Mouse (Mus musculus): ENCODE data around the gene Dnah2. TPM values are rescaled to one million over a fixed set of nuclear protein-coding genes. Genes with fewer than 3 reads are reported as not detected.

Dnah2 gene
- polyA plus RNA-seq, 1 experiment, result 1.2 TPM

- no peak overlapping the region for H3K27ac ChIP-seq (ENCODE audit: insufficient read depth, low read length)
- H3K4me1 ChIP-seq (ENCODE audit: control insufficient read depth, insufficient read depth, low read length), result no peaks in the 10 kb centered on the region
- H3K9me3 ChIP-seq (replicated peaks; ENCODE audit: control insufficient read depth, insufficient read depth, low read length, poor library complexity, severe bottlenecking), result no peaks in the 10 kb centered on the region
- no peak overlapping the region for H3K4me3 ChIP-seq (ENCODE audit: low read depth, low read length)
- no peaks in the 10 kb centered on the region for H3K27me3 ChIP-seq (ENCODE audit: control insufficient read depth, insufficient read depth, low read length, poor library complexity, severe bottlenecking)
- no peak overlapping the region for H3K9ac ChIP-seq (ENCODE audit: low read depth, poor library complexity, severe bottlenecking)
- TF ChIP-seq CTCF (IDR thresholded peaks at IDR 0.05; ENCODE audit: low read depth, low read length) (no peak), EP300 (IDR thresholded peaks at IDR 0.05; ENCODE audit: insufficient read depth, low read depth, low read length) (no peak), POLR2A (IDR thresholded peaks at IDR 0.05; ENCODE audit: insufficient read depth, low read length) (no peak)
- H3K36me3 ChIP-seq (ENCODE audit: control insufficient read depth, insufficient read depth, low read length, poor library complexity, severe bottlenecking), result no peaks in the 10 kb centered on the region
These were observed 169.3 kb downstream of the Dnah2 start for GRCm38 (mm10) chr11:69379600-69379999.

- Histone ChIP-seq H3K27me3 (ENCODE audit: control insufficient read depth, insufficient read depth, low read length, poor library complexity, severe bottlenecking) (no peaks in the 10 kb centered on the region; the same call in 1 of the 2 replicates), H3K9ac (ENCODE audit: low read depth, poor library complexity, severe bottlenecking) (no peak overlapping the region), H3K27ac (ENCODE audit: insufficient read depth, low read length) (no peak overlapping the region), H3K9me3 (replicated peaks; ENCODE audit: control insufficient read depth, insufficient read depth, low read length, poor library complexity, severe bottlenecking) (no peaks in the 10 kb centered on the region), H3K4me1 (ENCODE audit: control insufficient read depth, insufficient read depth, low read length) (no peaks in the 10 kb centered on the region), H3K4me3 (ENCODE audit: low read depth, low read length) (no peak overlapping the region), H3K36me3 (ENCODE audit: control insufficient read depth, insufficient read depth, low read length, poor library complexity, severe bottlenecking) (no peaks in the 10 kb centered on the region)
- no peak for TF ChIP-seq POLR2A (IDR thresholded peaks at IDR 0.05; ENCODE audit: insufficient read depth, low read length)
- TF ChIP-seq EP300 (IDR thresholded peaks at IDR 0.05; ENCODE audit: insufficient read depth, low read depth, low read length), result no peak
- TF ChIP-seq CTCF (IDR thresholded peaks at IDR 0.05; ENCODE audit: low read depth, low read length), result no peak
These were observed 171.1 kb downstream of the Dnah2 start for GRCm38 (mm10) chr11:69377766-69378165.

- no peak overlapping the region for H3K9ac ChIP-seq (ENCODE audit: low read depth, poor library complexity, severe bottlenecking)
- TF ChIP-seq CTCF (IDR thresholded peaks at IDR 0.05; ENCODE audit: low read depth, low read length) (no peak), POLR2A (IDR thresholded peaks at IDR 0.05; ENCODE audit: insufficient read depth, low read length) (no peak), EP300 (IDR thresholded peaks at IDR 0.05; ENCODE audit: insufficient read depth, low read depth, low read length) (no peak)
- H3K27me3 ChIP-seq (ENCODE audit: control insufficient read depth, insufficient read depth, low read length, poor library complexity, severe bottlenecking), result no peaks in the 10 kb centered on the region; the same call in 1 of the 2 replicates
- H3K27ac ChIP-seq (ENCODE audit: insufficient read depth, low read length), result no peak overlapping the region
- H3K4me1 ChIP-seq (ENCODE audit: control insufficient read depth, insufficient read depth, low read length), result no peaks in the 10 kb centered on the region
- H3K4me3 ChIP-seq (ENCODE audit: low read depth, low read length), result no peak overlapping the region
- H3K36me3 ChIP-seq (ENCODE audit: control insufficient read depth, insufficient read depth, low read length, poor library complexity, severe bottlenecking), result no peaks in the 10 kb centered on the region
- no peaks in the 10 kb centered on the region for H3K9me3 ChIP-seq (replicated peaks; ENCODE audit: control insufficient read depth, insufficient read depth, low read length, poor library complexity, severe bottlenecking)
These were observed 173.3 kb downstream of the Dnah2 start for GRCm38 (mm10) chr11:69375646-69376045.

GRCm38 (mm10) chr11:69373223-69373965 lies 175.5 kb downstream of the Dnah2 start:
- Histone ChIP-seq H3K4me1 (ENCODE audit: control insufficient read depth, insufficient read depth, low read length) (no peaks in the 10 kb centered on the region), H3K9ac (ENCODE audit: low read depth, poor library complexity, severe bottlenecking) (no peak overlapping the region), H3K9me3 (replicated peaks; ENCODE audit: control insufficient read depth, insufficient read depth, low read length, poor library complexity, severe bottlenecking) (no peaks in the 10 kb centered on the region), H3K27ac (ENCODE audit: insufficient read depth, low read length) (no peak overlapping the region), H3K4me3 (ENCODE audit: low read depth, low read length) (peak overlapping the region; percentile 65), H3K36me3 (ENCODE audit: control insufficient read depth, insufficient read depth, low read length, poor library complexity, severe bottlenecking) (no peaks in the 10 kb centered on the region), H3K27me3 (ENCODE audit: control insufficient read depth, insufficient read depth, low read length, poor library complexity, severe bottlenecking) (peaks cover 8% of the 10 kb centered on the region)
- TF ChIP-seq CTCF (IDR thresholded peaks at IDR 0.05; ENCODE audit: low read depth, low read length) (no peak), POLR2A (IDR thresholded peaks at IDR 0.05; ENCODE audit: insufficient read depth, low read length) (no peak), EP300 (IDR thresholded peaks at IDR 0.05; ENCODE audit: insufficient read depth, low read depth, low read length) (no peak)

- Histone ChIP-seq H3K9me3 (replicated peaks; ENCODE audit: control insufficient read depth, insufficient read depth, low read length, poor library complexity, severe bottlenecking) (no peaks in the 10 kb centered on the region), H3K36me3 (ENCODE audit: control insufficient read depth, insufficient read depth, low read length, poor library complexity, severe bottlenecking) (no peaks in the 10 kb centered on the region), H3K4me1 (ENCODE audit: control insufficient read depth, insufficient read depth, low read length) (no peaks in the 10 kb centered on the region), H3K27ac (ENCODE audit: insufficient read depth, low read length) (no peak overlapping the region), H3K4me3 (ENCODE audit: low read depth, low read length) (no peak overlapping the region), H3K27me3 (ENCODE audit: control insufficient read depth, insufficient read depth, low read length, poor library complexity, severe bottlenecking) (peaks cover 11% of the 10 kb centered on the region), H3K9ac (ENCODE audit: low read depth, poor library complexity, severe bottlenecking) (no peak overlapping the region)
- TF ChIP-seq CTCF (IDR thresholded peaks at IDR 0.05; ENCODE audit: low read depth, low read length), result no peak
- TF ChIP-seq POLR2A (IDR thresholded peaks at IDR 0.05; ENCODE audit: insufficient read depth, low read length), result no peak
- no peak for TF ChIP-seq EP300 (IDR thresholded peaks at IDR 0.05; ENCODE audit: insufficient read depth, low read depth, low read length)
These were observed 176.1 kb downstream of the Dnah2 start for GRCm38 (mm10) chr11:69372780-69373170.

GRCm38 (mm10) chr11:69372056-69372779 lies 176.7 kb downstream of the Dnah2 start:
- TF ChIP-seq POLR2A (IDR thresholded peaks at IDR 0.05; ENCODE audit: insufficient read depth, low read length), result no peak
- no peak for TF ChIP-seq EP300 (IDR thresholded peaks at IDR 0.05; ENCODE audit: insufficient read depth, low read depth, low read length)
- no peak for TF ChIP-seq CTCF (IDR thresholded peaks at IDR 0.05; ENCODE audit: low read depth, low read length)
- Histone ChIP-seq H3K27ac (ENCODE audit: insufficient read depth, low read length) (no peak overlapping the region), H3K9ac (ENCODE audit: low read depth, poor library complexity, severe bottlenecking) (no peak overlapping the region), H3K4me1 (ENCODE audit: control insufficient read depth, insufficient read depth, low read length) (no peaks in the 10 kb centered on the region), H3K27me3 (ENCODE audit: control insufficient read depth, insufficient read depth, low read length, poor library complexity, severe bottlenecking) (peaks cover 14% of the 10 kb centered on the region), H3K9me3 (replicated peaks; ENCODE audit: control insufficient read depth, insufficient read depth, low read length, poor library complexity, severe bottlenecking) (no peaks in the 10 kb centered on the region), H3K4me3 (ENCODE audit: low read depth, low read length) (no peak overlapping the region), H3K36me3 (ENCODE audit: control insufficient read depth, insufficient read depth, low read length, poor library complexity, severe bottlenecking) (no peaks in the 10 kb centered on the region)

Data from ES-Bruce4 (cell line).